Mouse (Mus musculus): ENCODE measurements at regions not wholly inside any gene's neighbourhood (a gene's known extent, or its start where the extent isn't known, plus 50 kb on each side); places are given as distances from the start of the nearest gene placed in this dataset.

DNA sequence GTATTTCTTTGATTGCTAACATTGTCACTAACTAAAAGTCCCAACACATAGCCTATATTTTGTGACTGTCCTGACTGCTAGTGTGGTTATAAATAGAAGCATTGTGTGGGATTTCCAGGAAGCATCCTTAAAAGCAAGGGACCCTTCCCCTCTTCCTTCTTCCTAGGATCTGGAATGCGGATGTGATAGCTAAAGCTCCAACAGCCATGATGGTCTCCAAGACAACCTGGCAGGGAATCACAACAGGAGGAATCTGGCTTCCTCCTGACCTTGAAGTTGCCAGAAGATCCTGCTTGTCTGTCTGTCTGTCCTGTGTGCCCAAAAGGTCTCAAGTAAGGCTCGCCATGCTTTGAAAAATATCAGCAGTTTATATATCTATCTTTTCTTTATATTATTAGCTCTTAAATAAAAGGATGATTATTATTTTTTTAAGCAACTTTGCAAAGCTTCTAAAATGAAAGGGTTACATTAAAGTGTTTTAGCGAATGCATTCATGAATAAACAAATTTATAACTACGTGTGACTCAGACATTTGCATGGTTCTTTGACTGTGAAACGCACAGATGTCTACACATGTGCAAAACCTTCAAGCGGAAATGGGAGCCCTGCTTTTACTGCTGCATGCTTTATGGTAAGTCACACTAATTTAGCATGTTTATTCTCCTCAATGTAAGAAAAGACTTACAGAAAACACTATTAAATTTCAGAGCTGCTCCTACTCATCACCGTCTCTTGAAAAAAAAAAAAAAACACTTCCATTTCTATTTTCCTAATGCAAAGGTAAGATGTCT, 160.9 kb downstream of the Plk2 start:
- TF ChIP-seq MAX (IDR thresholded peaks at IDR 0.05; ENCODE audit: low read depth), result no peak
- no peak for TF ChIP-seq POLR2A (IDR thresholded peaks at IDR 0.05; ENCODE audit: insufficient read length, low read depth)
- TF ChIP-seq USF1 (IDR thresholded peaks at IDR 0.05; ENCODE audit: low read depth), result no peak
- TF ChIP-seq REST (IDR thresholded peaks at IDR 0.05; ENCODE audit: insufficient read depth, insufficient read length), result no peak
- no peak for TF ChIP-seq TCF12 (IDR thresholded peaks at IDR 0.05; ENCODE audit: insufficient read depth, poor library complexity, severe bottlenecking)
- TF ChIP-seq CEBPB (IDR thresholded peaks at IDR 0.05; ENCODE audit: insufficient read depth, poor library complexity, severe bottlenecking), result no peak
- TF ChIP-seq E2F4 (IDR thresholded peaks at IDR 0.05; ENCODE audit: insufficient read depth), result no peak
- TF ChIP-seq MYOG (IDR thresholded peaks at IDR 0.05; ENCODE audit: control insufficient read depth in 1 of 3, insufficient read depth in 1 of 3, insufficient read length in 2 of 3, low read depth in 2 of 3), result no peak
- TF ChIP-seq POLR2AphosphoS2 (IDR thresholded peaks at IDR 0.05; ENCODE audit: insufficient read length, low read depth), result no peak

Measured in myocyte (in vitro differentiated cells).